Mouse (Mus musculus) spleen, adult 12 weeks (tissue): ENCODE measurements around the gene Celsr1.

Source experiments
- DNase-seq: peaks from one replicate; pipeline ENCODE4 v3.0.0; 2022; ENCODE audit warnings: low spot score

Gene Celsr1

GRCm38 (mm10) chr15:85956202-85956601, 77.4 kb downstream of the Celsr1 start:
- no peak for DNase-seq

- DNase-seq: no peak
Measured at GRCm38 (mm10) chr15:85953458-85953857, 80.1 kb downstream of the Celsr1 start.

- no peak for DNase-seq
Measured at GRCm38 (mm10) chr15:85949421-85950164, 84.0 kb downstream of the Celsr1 start.

GRCm38 (mm10) chr15:85947967-85948366, 85.6 kb downstream of the Celsr1 start:
- DNase-seq: no peak

- no peak for DNase-seq
Measured at GRCm38 (mm10) chr15:85947541-85947940, 86.0 kb downstream of the Celsr1 start.

- DNase-seq: no peak
Measured at GRCm38 (mm10) chr15:85935627-85936049, 97.9 kb downstream of the Celsr1 start.

- no peak for DNase-seq
Measured at GRCm38 (mm10) chr15:85928161-85928560, 105.4 kb downstream of the Celsr1 start.

GRCm38 (mm10) chr15:85921855-85922254, 111.7 kb downstream of the Celsr1 start:
- no peak for DNase-seq

GRCm38 (mm10) chr15:85919892-85920248, 113.7 kb downstream of the Celsr1 start:
- DNase-seq: no peak

GRCm38 (mm10) chr15:85919191-85919891, 114.2 kb downstream of the Celsr1 start:
- DNase-seq: no peak

- DNase-seq: peak; percentile 62
Measured at GRCm38 (mm10) chr15:85913605-85914004, 120.0 kb downstream of the Celsr1 start.

GRCm38 (mm10) chr15:85909931-85910330, 123.6 kb downstream of the Celsr1 start:
- DNase-seq: no peak

GRCm38 (mm10) chr15:85909492-85909829, 124.1 kb downstream of the Celsr1 start:
- DNase-seq: no peak

- DNase-seq: no peak
Measured at GRCm38 (mm10) chr15:85908660-85909491, 124.7 kb downstream of the Celsr1 start.

GRCm38 (mm10) chr15:85903826-85904225, 129.8 kb downstream of the Celsr1 start:
- no peak for DNase-seq

- DNase-seq: no peak
Measured at GRCm38 (mm10) chr15:85902505-85902904, 131.1 kb downstream of the Celsr1 start.

- DNase-seq: no peak
Measured at GRCm38 (mm10) chr15:85900801-85901200, 132.8 kb downstream of the Celsr1 start.

- no peak for DNase-seq
Measured at GRCm38 (mm10) chr15:85900318-85900717, 133.3 kb downstream of the Celsr1 start.

- no peak for DNase-seq
Measured at GRCm38 (mm10) chr15:85899396-85899795, 134.2 kb downstream of the Celsr1 start.

- DNase-seq: no peak
Measured at GRCm38 (mm10) chr15:85897113-85897512, 136.5 kb downstream of the Celsr1 start.

GRCm38 (mm10) chr15:85896284-85896683, 137.3 kb downstream of the Celsr1 start:
- peak; percentile 66 for DNase-seq

GRCm38 (mm10) chr15:85893871-85894270, 139.7 kb downstream of the Celsr1 start:
- no peak for DNase-seq
